Mouse (Mus musculus) kidney, embryonic 15.5 days (tissue): ENCODE data around the gene Cyb5rl. TPM values are rescaled to one million over a fixed set of nuclear protein-coding genes. Genes with fewer than 3 reads are reported as not detected.

Experiments used
- ATAC-seq: fragments of 200-750 bp; cut with Nextera tagmentation; replicated peaks from 2 replicates; pipeline ENCODE4 v1.8.0; 2017; ENCODE audit warnings: moderate TSS enrichment; ENCODE audit not compliant: low FRiP score
- H3K27ac ChIP-seq: fragments of 300-500 bp; sonication (generic); 2 replicates; pipeline ENCODE4 v1.5.1; 2015; ENCODE audit warnings: mild to moderate bottlenecking, inconsistent platforms
- H3K27me3 ChIP-seq: fragments of 300-500 bp; sonication (generic); 2 replicates; pipeline ENCODE4 v1.6.1; 2015; ENCODE audit warnings: inconsistent platforms
- H3K36me3 ChIP-seq: fragments of 300-500 bp; sonication (generic); 2 replicates; pipeline ENCODE4 v1.6.1; 2015; ENCODE audit warnings: inconsistent platforms
- H3K4me1 ChIP-seq: fragments of 300-500 bp; sonication (generic); 2 replicates; pipeline ENCODE4 v1.6.1; 2015; ENCODE audit warnings: inconsistent platforms
- H3K4me2 ChIP-seq: fragments of 300-500 bp; sonication (generic); 2 replicates; pipeline ENCODE4 v1.6.1; 2015; ENCODE audit warnings: moderate library complexity, mild to moderate bottlenecking, inconsistent platforms
- H3K4me3 ChIP-seq: fragments of 300-500 bp; sonication (generic); replicated peaks from 2 replicates; pipeline ENCODE4 v1.5.1; 2015; ENCODE audit warnings: mild to moderate bottlenecking, inconsistent platforms
- H3K9ac ChIP-seq: fragments of 300-500 bp; sonication (generic); 2 replicates; pipeline ENCODE4 v1.6.1; 2015; ENCODE audit warnings: mild to moderate bottlenecking, inconsistent platforms
- H3K9me3 ChIP-seq: fragments of 300-500 bp; sonication (generic); replicated peaks from 2 replicates; pipeline ENCODE4 v1.6.1; 2016; ENCODE audit warnings: inconsistent platforms
- WGBS: fragments of 180-500 bp; shearing (Covaris S2); methylation state at CpG from one replicate; pipeline ENCODE4 v1.1.7; 2015; ENCODE audit warnings: mixed read lengths; 5-methylcytosine and 5-hydroxymethylcytosine counted together
- polyA plus RNA-seq: library from polyadenylated mRNA; unstranded; fragments of >200 nt; fragmentation: Nextera tagmentation; extraction: Ambion mirVana; gene quantifications from 2 replicates; pipeline ENCODE4 v1.2.1, GENCODE M21; 2015

Gene Cyb5rl
- 11.1 and 12.1 TPM in 2 replicates for polyA plus RNA-seq

DNA sequence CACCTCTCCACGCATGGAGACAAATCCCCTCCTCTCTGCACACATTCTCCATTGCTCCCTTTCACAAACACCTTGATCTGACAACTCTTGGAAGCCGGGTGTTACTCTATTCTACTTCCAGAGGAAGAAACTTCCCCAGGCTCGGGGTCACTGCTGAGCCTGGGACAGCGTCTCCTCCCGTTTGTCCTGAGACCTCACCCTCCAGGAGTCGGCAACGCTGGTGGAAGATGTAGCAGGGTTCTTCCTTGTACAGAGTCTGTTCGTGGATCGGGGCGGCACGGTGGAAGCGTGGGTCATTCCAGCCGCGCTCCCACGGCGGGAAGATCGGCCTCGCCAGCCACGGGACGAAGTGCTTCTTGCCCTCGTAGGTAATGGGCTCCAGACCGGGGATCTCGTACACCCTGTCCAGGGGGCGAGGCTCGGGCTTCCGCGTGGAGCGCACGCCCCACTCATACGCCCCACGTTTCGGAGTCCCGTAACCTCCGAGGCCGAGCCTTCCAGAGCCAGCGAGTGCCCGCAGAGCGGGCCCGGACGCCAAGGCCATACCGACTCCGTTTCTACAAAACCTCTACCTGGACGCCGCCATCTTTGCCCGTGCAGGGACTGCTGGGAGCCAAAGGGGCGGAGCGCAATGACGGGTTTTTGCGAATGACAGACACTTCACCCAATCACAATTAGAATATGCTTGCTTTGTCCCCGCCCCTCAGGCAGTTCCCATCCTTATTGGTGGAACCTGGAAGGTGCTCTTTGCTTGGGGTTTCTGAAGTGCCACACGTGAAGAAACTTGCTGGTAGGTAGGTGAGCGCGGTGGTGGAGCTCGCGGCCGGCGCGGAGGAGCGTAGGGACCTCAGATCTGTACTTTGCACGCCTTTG lies at the start of gene Cyb5rl, which contains the start of gene Mrpl37:
Gene Cyb5rl, plus strand, starts transcription at position 737 of the 873 bp plus-strand sequence.
Gene Mrpl37, minus strand, starts transcription at position 617 of the 873 bp plus-strand sequence.
- Histone ChIP-seq H3K4me1 (peaks cover 19% of the 10 kb centered on the region), H3K9me3 (no peaks in the 10 kb centered on the region), H3K27me3 (no peaks in the 10 kb centered on the region), H3K9ac (peak within 1 kb of the TSS; percentile 76), H3K36me3 (peaks cover 34% of the 10 kb centered on the region), H3K4me3 (peak within 1 kb of the TSS; percentile 76), H3K27ac (peak within 1 kb of the TSS; percentile 61), H3K4me2 (peak within 1 kb of the TSS; percentile 97)
- peak; percentile 99 for ATAC-seq
- WGBS, result under 1% methylated on average over 60 of the region's 60 CpGs

DNA sequence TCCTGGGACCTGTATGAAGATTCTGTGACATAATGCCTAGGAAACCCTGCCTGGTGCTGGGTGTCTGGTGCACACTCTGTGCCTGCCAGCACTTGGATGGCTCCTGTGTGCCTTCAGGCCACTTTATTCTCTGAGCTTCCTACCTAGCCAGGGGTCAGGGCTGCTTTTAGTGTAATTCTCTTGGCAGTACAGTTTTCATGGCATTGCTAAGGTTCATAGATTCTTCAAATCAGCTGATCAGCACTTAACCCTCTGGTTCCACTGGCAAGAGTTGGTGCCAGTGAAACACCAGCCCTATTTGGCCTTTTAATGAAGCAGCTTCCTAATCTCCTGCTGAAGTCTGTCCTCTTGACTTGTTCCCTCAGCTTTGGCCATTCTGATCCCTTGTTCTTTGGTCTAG lies 49.5 kb upstream of the Cyb5rl start:
- Histone ChIP-seq H3K27me3 (no peaks in the 10 kb centered on the region), H3K36me3 (peaks cover 4% of the 10 kb centered on the region; the same call in 1 of the 2 replicates), H3K4me3 (no peak overlapping the region), H3K27ac (0 out of 2 replicates have a peak overlapping the region, but pooled peaks have one; percentile 14), H3K9me3 (no peaks in the 10 kb centered on the region), H3K4me1 (peaks cover 58% of the 10 kb centered on the region), H3K9ac (no peak overlapping the region), H3K4me2 (no peak overlapping the region)
- no peak for ATAC-seq

DNA sequence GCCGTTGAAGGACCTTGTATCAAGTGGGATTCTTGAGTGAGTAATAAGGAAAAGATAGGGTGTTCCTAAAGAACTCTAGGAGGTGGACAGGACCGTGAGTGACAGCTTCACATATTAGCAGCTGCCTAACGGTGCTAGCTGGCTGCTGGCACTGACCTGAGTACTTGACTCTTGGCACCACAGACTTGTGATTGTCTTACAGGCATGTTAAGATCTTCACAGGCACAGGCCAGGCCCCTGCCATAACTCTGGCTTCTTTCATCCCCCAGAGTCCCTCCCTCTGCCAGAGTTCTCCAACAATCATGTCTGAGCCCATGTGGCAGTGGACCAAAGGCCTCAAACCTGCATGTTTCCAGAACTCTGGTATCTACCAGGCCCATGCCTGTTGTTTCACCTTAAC lies 48.3 kb upstream of the Cyb5rl start:
- Histone ChIP-seq H3K27ac (no peak overlapping the region), H3K9me3 (no peaks in the 10 kb centered on the region), H3K4me3 (no peak overlapping the region), H3K9ac (no peak overlapping the region), H3K36me3 (no peaks in the 10 kb centered on the region), H3K4me2 (no peak overlapping the region), H3K27me3 (no peaks in the 10 kb centered on the region), H3K4me1 (peaks cover 60% of the 10 kb centered on the region)
- ATAC-seq, result no peak
- WGBS, result 62% methylated on average over 3 of the region's 3 CpGs

DNA sequence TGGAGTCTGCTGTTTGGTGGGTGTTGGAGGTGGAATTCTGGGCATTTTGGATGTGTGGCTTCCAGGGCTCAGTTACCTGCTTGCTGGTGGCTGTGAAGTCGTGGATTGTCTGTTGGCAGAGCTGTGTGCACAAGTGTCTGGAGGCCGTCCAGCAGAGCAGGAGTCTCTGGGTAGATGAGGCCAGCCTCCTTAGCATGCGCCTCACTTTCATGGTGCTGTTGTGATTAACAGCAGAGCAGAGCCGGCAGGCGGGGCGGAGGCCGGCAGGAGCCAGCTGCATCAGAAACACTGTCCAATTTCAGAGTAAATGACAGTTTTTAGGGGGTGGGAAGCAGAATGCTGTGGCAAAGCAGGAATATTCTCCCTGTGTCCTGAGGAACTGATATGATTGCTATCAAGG lies 47.8 kb upstream of the Cyb5rl start:
- no peak for ATAC-seq
- no peak overlapping the region for H3K4me3 ChIP-seq
- no peaks in the 10 kb centered on the region for H3K27me3 ChIP-seq
- no peaks in the 10 kb centered on the region for H3K9me3 ChIP-seq
- peaks cover 59% of the 10 kb centered on the region for H3K4me1 ChIP-seq
- WGBS, result 45% methylated on average over 7 of the region's 7 CpGs
- H3K9ac ChIP-seq, result no peak overlapping the region
- H3K36me3 ChIP-seq, result no peaks in the 10 kb centered on the region
- no peak overlapping the region for H3K4me2 ChIP-seq
- H3K27ac ChIP-seq, result no peak overlapping the region

DNA sequence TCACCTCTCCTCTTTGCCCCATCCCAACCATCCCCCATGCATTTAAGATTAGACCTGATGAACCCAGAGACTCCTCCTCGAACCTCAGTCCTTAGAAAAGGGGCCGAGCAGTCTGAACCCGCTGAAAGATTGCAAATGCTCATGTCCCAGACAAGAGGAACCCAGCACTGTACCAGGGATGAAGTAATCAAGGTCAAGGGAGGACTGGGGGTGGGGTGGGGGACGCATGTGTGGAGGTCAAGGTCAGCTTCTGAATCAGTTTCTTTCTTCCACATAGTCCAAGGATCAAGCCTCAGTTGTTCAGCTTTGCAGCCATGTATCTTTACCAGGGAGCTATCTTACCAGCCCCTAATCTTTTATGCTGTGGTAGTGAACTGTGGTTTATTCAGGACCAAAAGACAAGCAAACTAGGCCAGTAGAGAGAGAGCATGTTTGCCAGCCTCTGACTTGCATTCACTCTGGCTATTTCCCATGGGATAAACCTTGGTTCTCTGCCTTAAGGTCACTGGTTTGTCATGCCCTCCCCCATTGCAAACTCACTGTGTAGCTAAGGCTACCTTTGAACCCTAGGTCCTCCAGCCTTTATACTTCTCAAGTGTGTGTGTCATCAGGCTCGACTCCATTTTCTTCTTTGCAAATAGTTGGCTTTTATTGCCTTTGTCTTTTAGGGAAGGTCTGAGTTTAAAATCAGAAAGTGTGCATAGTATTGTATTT lies 46.3 kb upstream of the Cyb5rl start:
- Histone ChIP-seq H3K27ac (no peak overlapping the region), H3K9me3 (no peaks in the 10 kb centered on the region), H3K27me3 (no peaks in the 10 kb centered on the region), H3K4me3 (no peak overlapping the region), H3K4me1 (peaks cover 45% of the 10 kb centered on the region), H3K9ac (no peak overlapping the region), H3K36me3 (no peaks in the 10 kb centered on the region), H3K4me2 (no peak overlapping the region)
- no peak for ATAC-seq
- 62% methylated on average over 5 of the region's 5 CpGs for WGBS

DNA sequence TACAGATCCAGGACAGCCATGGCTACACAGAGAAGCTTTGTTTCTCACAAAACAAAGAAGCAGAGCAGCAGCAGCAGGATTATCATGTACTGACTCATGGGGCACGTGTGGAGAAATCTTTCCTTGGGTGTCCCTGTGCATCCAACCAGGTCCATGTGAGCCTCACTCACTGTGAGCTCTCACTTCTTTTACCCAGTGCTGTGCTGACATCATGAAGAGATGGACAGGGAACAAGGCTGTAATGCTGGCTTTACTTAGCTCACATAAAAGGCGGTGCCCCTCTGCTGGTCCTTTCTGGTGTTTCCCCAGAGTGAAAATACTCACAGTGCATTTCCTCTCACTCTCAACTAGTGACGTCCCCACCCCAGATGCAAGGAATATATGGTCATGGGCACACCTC lies 45.3 kb upstream of the Cyb5rl start:
- Histone ChIP-seq H3K27me3 (no peaks in the 10 kb centered on the region), H3K4me1 (peaks cover 35% of the 10 kb centered on the region), H3K9ac (no peak overlapping the region), H3K9me3 (no peaks in the 10 kb centered on the region), H3K36me3 (no peaks in the 10 kb centered on the region), H3K27ac (no peak overlapping the region), H3K4me3 (no peak overlapping the region), H3K4me2 (no peak overlapping the region)
- WGBS, result 66% methylated on average over 3 of the region's 3 CpGs
- ATAC-seq, result no peak

- Histone ChIP-seq H3K27me3 (no peaks in the 10 kb centered on the region), H3K4me1 (peaks cover 6% of the 10 kb centered on the region; the same call in 1 of the 2 replicates), H3K4me2 (no peak overlapping the region), H3K36me3 (peaks cover 28% of the 10 kb centered on the region), H3K27ac (no peak overlapping the region), H3K9ac (no peak overlapping the region), H3K9me3 (no peaks in the 10 kb centered on the region), H3K4me3 (no peak overlapping the region)
- ATAC-seq, result no peak
- WGBS, result 77% methylated on average over 7 of the region's 7 CpGs
These were observed 41.9 kb upstream of the Cyb5rl start for GRCm38 (mm10) chr4:107024899-107025298.

DNA sequence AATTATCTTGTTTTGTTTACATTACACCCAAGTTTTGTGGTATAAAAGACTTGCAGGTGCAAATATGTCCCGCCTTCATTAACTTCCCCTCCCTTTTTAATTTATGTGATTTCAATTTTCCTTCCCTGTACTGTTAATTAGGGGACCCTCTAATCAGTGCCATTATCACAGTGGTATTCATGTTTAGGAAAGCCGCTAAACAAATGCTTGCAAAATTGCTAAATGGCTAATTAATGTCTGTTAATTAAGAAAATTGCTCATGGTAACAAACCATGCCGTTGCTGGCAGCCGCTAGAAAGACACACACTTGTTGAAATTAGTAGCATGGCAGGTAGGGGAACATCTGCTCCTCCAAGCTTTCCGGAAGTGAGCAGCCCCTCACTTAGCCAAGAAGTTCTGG lies 41.4 kb upstream of the Cyb5rl start:
- Histone ChIP-seq H3K4me1 (peaks cover 6% of the 10 kb centered on the region; the same call in 1 of the 2 replicates), H3K36me3 (peaks cover 30% of the 10 kb centered on the region), H3K4me3 (no peak overlapping the region), H3K9me3 (no peaks in the 10 kb centered on the region), H3K4me2 (no peak overlapping the region), H3K27me3 (no peaks in the 10 kb centered on the region), H3K9ac (no peak overlapping the region), H3K27ac (no peak overlapping the region)
- no peak for ATAC-seq
- 80% methylated on average over 5 of the region's 5 CpGs for WGBS

GRCm38 (mm10) chr4:107026451-107026850 lies 40.3 kb upstream of the Cyb5rl start:
- WGBS, result 54% methylated on average over 8 of the region's 8 CpGs

DNA sequence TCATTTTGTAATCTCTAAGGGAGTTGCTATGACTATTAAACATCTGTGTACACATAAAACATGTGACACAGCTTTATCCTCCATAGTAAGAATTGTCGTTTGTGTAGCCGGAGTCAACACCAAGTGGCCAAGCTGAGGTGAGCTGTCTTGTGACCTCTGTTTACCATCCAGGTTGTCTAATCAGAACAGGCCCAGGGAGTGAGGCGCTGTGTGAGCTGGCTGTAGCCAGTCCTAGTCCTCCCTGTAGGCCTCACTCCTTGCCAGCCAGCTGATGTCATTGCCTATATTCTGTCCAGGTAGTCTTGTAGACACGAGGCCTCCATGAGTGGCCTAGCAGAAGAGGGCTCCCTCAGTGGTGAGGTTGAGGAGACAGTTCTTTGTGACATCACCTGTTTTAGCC lies 31.1 kb upstream of the Cyb5rl start:
- Histone ChIP-seq H3K27ac (no peak overlapping the region), H3K27me3 (no peaks in the 10 kb centered on the region), H3K36me3 (peaks cover 94% of the 10 kb centered on the region), H3K4me1 (no peaks in the 10 kb centered on the region), H3K9me3 (no peaks in the 10 kb centered on the region), H3K9ac (no peak overlapping the region), H3K4me3 (no peak overlapping the region), H3K4me2 (no peak overlapping the region)
- ATAC-seq, result no peak
- WGBS, result 89% methylated on average over 4 of the region's 4 CpGs

More at GRCm38 (mm10) chr4:107026451-107026850, 40.3 kb upstream of the Cyb5rl start:
- Histone ChIP-seq H3K4me3 (no peak overlapping the region), H3K9ac (no peak overlapping the region), H3K36me3 (peaks cover 41% of the 10 kb centered on the region), H3K9me3 (no peaks in the 10 kb centered on the region), H3K4me2 (no peak overlapping the region), H3K27me3 (no peaks in the 10 kb centered on the region), H3K4me1 (peaks cover 6% of the 10 kb centered on the region; the same call in 1 of the 2 replicates), H3K27ac (no peak overlapping the region)
- no peak for ATAC-seq

DNA sequence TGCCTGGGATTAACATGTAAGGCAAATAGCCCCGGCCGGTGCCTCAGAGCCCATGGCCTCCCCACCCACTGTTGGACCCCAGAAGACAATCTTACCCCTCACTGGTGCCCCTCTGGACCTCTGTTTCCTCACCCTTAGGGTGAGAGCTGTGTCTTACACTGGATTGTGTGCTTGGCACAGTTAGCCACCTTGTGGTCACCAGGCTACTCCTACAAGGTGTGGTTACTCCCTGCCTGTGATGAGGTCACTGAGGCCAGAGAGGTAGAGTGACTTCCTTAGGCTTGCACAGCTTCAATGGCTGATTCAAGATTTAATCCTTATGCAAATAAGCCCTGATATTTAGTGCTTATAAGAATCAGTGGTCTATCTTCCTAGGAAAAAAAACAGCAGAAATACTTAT lies 29.8 kb upstream of the Cyb5rl start:
- 83% methylated on average over 2 of the region's 2 CpGs for WGBS
- Histone ChIP-seq H3K27me3 (no peaks in the 10 kb centered on the region), H3K9ac (no peak overlapping the region), H3K27ac (no peak overlapping the region), H3K4me2 (no peak overlapping the region), H3K4me1 (no peaks in the 10 kb centered on the region), H3K36me3 (peaks cover 94% of the 10 kb centered on the region), H3K9me3 (no peaks in the 10 kb centered on the region), H3K4me3 (no peak overlapping the region)
- no peak; the same call in 1 of the 2 replicates for ATAC-seq

DNA sequence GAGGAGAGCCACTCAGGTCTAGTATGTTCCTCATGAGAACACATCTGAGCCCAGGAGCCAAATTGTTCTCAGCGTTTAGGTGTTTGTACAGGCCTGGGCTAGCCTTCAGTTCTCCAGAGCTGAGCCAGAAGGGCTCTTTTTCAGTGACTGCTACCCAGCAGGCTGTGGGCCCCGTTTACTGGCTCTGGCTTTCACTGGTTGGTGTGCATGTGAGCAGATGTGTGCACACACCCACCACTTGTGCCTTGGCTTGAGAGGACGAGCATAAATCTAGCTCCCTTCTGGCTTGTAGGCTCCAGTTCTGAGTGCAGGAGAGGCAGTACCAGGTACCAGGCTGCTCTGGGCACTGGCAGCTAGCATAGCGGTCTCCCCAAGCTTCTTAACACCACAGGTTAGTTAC lies 28.5 kb upstream of the Cyb5rl start:
- no peak overlapping the region for H3K4me2 ChIP-seq
- no peaks in the 10 kb centered on the region for H3K27me3 ChIP-seq
- no peak overlapping the region for H3K9ac ChIP-seq
- H3K4me1 ChIP-seq, result no peaks in the 10 kb centered on the region
- H3K4me3 ChIP-seq, result no peak overlapping the region
- no peak for ATAC-seq
- H3K9me3 ChIP-seq, result no peaks in the 10 kb centered on the region
- H3K27ac ChIP-seq, result no peak overlapping the region
- H3K36me3 ChIP-seq, result peaks cover 90% of the 10 kb centered on the region
- 87% methylated on average over 4 of the region's 4 CpGs for WGBS
